Mouse (Mus musculus): ENCODE results near the gene Anxa6. TPM values are rescaled to one million over a fixed set of nuclear protein-coding genes. Genes with fewer than 3 reads are reported as not detected.

Gene Anxa6
- 48.2 and 51.5 TPM in 2 replicates for total RNA-seq (2014; rRNA removed)
- 37.6 and 39.3 TPM in 2 replicates for polyA plus RNA-seq (2015; fragmentation: Nextera tagmentation; extraction: Ambion mirVana)

DNA sequence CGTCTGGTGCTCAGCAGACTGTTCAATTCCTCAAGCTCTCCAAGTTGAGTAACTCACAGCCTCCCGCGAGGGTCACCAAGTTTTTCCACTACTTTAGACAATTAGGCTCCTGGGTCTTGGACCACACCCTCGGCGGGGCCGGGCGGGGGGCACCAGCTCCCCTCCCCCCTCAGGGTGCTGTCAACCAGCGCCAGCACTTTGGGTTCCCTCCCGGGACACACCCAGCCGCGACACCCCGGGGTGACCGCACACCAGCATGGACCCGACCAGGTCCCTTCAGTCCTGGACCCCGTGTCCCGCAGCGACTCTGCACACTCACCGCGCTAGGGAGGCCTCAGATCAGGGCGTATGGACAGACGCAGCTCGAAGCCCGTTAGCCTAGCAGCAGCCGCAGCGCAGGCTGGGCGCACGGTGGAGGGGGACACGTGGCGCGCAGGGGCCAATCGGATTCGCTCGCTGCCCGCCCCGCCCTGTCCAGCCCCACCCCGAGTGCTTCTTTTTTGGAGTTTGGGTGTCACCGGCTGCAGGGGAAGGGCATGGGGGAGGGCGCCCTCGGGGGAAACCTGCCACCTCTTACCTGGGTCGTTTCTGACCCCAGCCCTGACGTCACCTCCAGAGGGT is at the start of gene Anxa6:
Gene Anxa6 (minus strand): TSS at position 406 of the 621 bp plus-strand sequence.
- peak within 1 kb of the TSS; percentile 100 for H3K4me2 ChIP-seq (ENCODE audit: low read depth, low read length, poor library complexity, severe bottlenecking)
- H3K9me3 ChIP-seq (ENCODE audit: low read length) = no peaks in the 10 kb centered on the region
- 0 out of 2 replicates have a peak within 1 kb of the TSS, but pooled peaks have one; percentile 32 for H3K27ac ChIP-seq (ENCODE audit: low read depth, low read length)
- WGBS = under 1% methylated on average over 41 of the region's 41 CpGs
- H3K4me3 ChIP-seq (ENCODE audit: low read depth, low read length) = peak within 1 kb of the TSS; percentile 51
- peak within 1 kb of the TSS; percentile 60 for H3K9ac ChIP-seq (replicated peaks; ENCODE audit: low read length, poor library complexity, severe bottlenecking)
- no peaks in the 10 kb centered on the region for H3K36me3 ChIP-seq (ENCODE audit: insufficient read depth, low read length)
- H3K27me3 ChIP-seq (ENCODE audit: insufficient read depth, low read length) = no peaks in the 10 kb centered on the region
- DNase-seq (ENCODE audit: low spot score) (peak; percentile 73), ATAC-seq (ENCODE audit: low FRiP score) (peak; percentile 85)
- H3K4me1 ChIP-seq (ENCODE audit: insufficient read depth, low read length) = no peaks in the 10 kb centered on the region; the same call in 1 of the 2 replicates
- no peak for TF ChIP-seq CTCF (IDR thresholded peaks at IDR 0.05)

DNA sequence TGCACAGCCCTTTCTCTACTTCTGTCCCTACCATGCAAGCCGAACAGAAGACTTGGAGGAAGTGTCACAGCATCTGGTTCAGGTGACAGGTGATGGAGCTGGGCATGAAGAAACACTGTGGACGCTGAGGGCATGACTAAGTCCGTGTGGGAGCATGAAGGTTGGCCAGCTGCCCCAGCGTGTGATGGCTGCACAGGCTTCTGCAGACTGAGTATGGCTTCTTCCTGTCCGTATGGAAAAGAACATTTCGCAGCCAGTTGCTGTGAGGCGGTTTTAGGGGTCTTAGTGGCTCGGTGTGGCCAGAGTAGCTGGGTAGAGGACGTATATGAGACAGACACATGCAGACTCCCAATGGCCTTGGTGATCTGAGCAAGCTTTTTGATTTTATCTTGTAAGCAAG is 48.0 kb upstream of the Anxa6 start:
- Histone ChIP-seq H3K9me3 (ENCODE audit: low read length) (no peaks in the 10 kb centered on the region), H3K9ac (replicated peaks; ENCODE audit: low read length, poor library complexity, severe bottlenecking) (no peak overlapping the region), H3K4me3 (ENCODE audit: low read depth, low read length) (no peak overlapping the region), H3K27ac (ENCODE audit: low read depth, low read length) (no peak overlapping the region), H3K27me3 (ENCODE audit: insufficient read depth, low read length) (no peaks in the 10 kb centered on the region), H3K4me2 (ENCODE audit: low read depth, low read length, poor library complexity, severe bottlenecking) (no peak overlapping the region), H3K36me3 (ENCODE audit: insufficient read depth, low read length) (no peaks in the 10 kb centered on the region), H3K4me1 (ENCODE audit: insufficient read depth, low read length) (peaks cover 5% of the 10 kb centered on the region)
- ATAC-seq (ENCODE audit: low FRiP score) = no peak
- no peak for DNase-seq (ENCODE audit: low spot score)
- 90% methylated on average over 9 of the region's 9 CpGs for WGBS
- no peak for TF ChIP-seq CTCF (IDR thresholded peaks at IDR 0.05)

GRCm38 (mm10) chr11:55079180-55079579 is 45.9 kb upstream of the Anxa6 start:
- Histone ChIP-seq H3K36me3 (ENCODE audit: insufficient read depth, low read length) (no peaks in the 10 kb centered on the region), H3K4me1 (ENCODE audit: insufficient read depth, low read length) (peaks cover 5% of the 10 kb centered on the region), H3K9me3 (ENCODE audit: low read length) (no peaks in the 10 kb centered on the region), H3K9ac (replicated peaks; ENCODE audit: low read length, poor library complexity, severe bottlenecking) (no peak overlapping the region), H3K27me3 (ENCODE audit: insufficient read depth, low read length) (no peaks in the 10 kb centered on the region), H3K4me2 (ENCODE audit: low read depth, low read length, poor library complexity, severe bottlenecking) (no peak overlapping the region), H3K4me3 (ENCODE audit: low read depth, low read length) (no peak overlapping the region), H3K27ac (ENCODE audit: low read depth, low read length) (no peak overlapping the region)
- WGBS = 81% methylated on average over 4 of the region's 4 CpGs
- ATAC-seq (ENCODE audit: low FRiP score) = no peak
- TF ChIP-seq CTCF (IDR thresholded peaks at IDR 0.05) = no peak
- DNase-seq (ENCODE audit: low spot score) = no peak

GRCm38 (mm10) chr11:55078502-55078901 is 45.3 kb upstream of the Anxa6 start:
- no peak overlapping the region for H3K4me2 ChIP-seq (ENCODE audit: low read depth, low read length, poor library complexity, severe bottlenecking)
- no peak for ATAC-seq (ENCODE audit: low FRiP score)
- no peaks in the 10 kb centered on the region for H3K27me3 ChIP-seq (ENCODE audit: insufficient read depth, low read length)
- H3K9ac ChIP-seq (replicated peaks; ENCODE audit: low read length, poor library complexity, severe bottlenecking) = no peak overlapping the region
- no peak overlapping the region for H3K4me3 ChIP-seq (ENCODE audit: low read depth, low read length)
- WGBS = 51% methylated on average over 3 of the region's 3 CpGs
- H3K9me3 ChIP-seq (ENCODE audit: low read length) = no peaks in the 10 kb centered on the region
- no peak for DNase-seq (ENCODE audit: low spot score)
- no peak overlapping the region for H3K27ac ChIP-seq (ENCODE audit: low read depth, low read length)
- peaks cover 5% of the 10 kb centered on the region for H3K4me1 ChIP-seq (ENCODE audit: insufficient read depth, low read length)
- no peak for TF ChIP-seq CTCF (IDR thresholded peaks at IDR 0.05)
- no peaks in the 10 kb centered on the region for H3K36me3 ChIP-seq (ENCODE audit: insufficient read depth, low read length)

GRCm38 (mm10) chr11:55077331-55078231 is 44.3 kb upstream of the Anxa6 start, which contains the start of gene Ccdc69:
Gene Ccdc69, minus strand, starts transcription at chr11:55078131.
- WGBS = under 1% methylated on average over 49 of the region's 50 CpGs
- Histone ChIP-seq H3K4me1 (ENCODE audit: insufficient read depth, low read length) (peaks cover 5% of the 10 kb centered on the region), H3K4me3 (ENCODE audit: low read depth, low read length) (peak within 1 kb of the TSS; percentile 41), H3K27me3 (ENCODE audit: insufficient read depth, low read length) (no peaks in the 10 kb centered on the region), H3K36me3 (ENCODE audit: insufficient read depth, low read length) (no peaks in the 10 kb centered on the region), H3K9me3 (ENCODE audit: low read length) (no peaks in the 10 kb centered on the region), H3K9ac (replicated peaks; ENCODE audit: low read length, poor library complexity, severe bottlenecking) (peak within 1 kb of the TSS; percentile 51; the same call in 1 of the 2 replicates), H3K4me2 (ENCODE audit: low read depth, low read length, poor library complexity, severe bottlenecking) (peak within 1 kb of the TSS; percentile 91), H3K27ac (ENCODE audit: low read depth, low read length) (no peak within 1 kb of the TSS)
- DNase-seq (ENCODE audit: low spot score) (peak; percentile 24), ATAC-seq (ENCODE audit: low FRiP score) (0 out of 2 replicates have a peak, but pooled peaks have one; percentile 13)
- TF ChIP-seq CTCF (IDR thresholded peaks at IDR 0.05) = no peak
